Mouse (Mus musculus) cortical plate, adult 2 months (tissue): ENCODE measurements around the gene Tex264. TPM values are rescaled to one million over a fixed set of nuclear protein-coding genes. Genes with fewer than 3 reads are reported as not detected.

ENCODE experiments used
- H3K27ac ChIP-seq: fragments of 200-500 bp; 2 replicates; pipeline ENCODE4 v1.5.1; 2012; ENCODE audit warnings: low read length, control low read depth, inconsistent platforms; ENCODE audit not compliant: insufficient read depth
- H3K4me1 ChIP-seq: fragments of 200-500 bp; 2 replicates; pipeline ENCODE4 v1.6.1; 2011; ENCODE audit warnings: low read length; ENCODE audit not compliant: control insufficient read depth, insufficient read depth
- H3K4me3 ChIP-seq: fragments of 200-500 bp; 2 replicates; pipeline ENCODE4 v1.5.1; 2011; ENCODE audit warnings: mild to moderate bottlenecking, low read length, control low read depth; ENCODE audit not compliant: insufficient read depth
- CTCF ChIP-seq: fragments of 200-500 bp; IDR thresholded peaks from 2 replicates; pipeline ENCODE4 v1.5.1; 2011; ENCODE audit warnings: mild to moderate bottlenecking, control low read depth, low read length; ENCODE audit not compliant: insufficient read depth; ENCODE audit errors: extremely low read depth
- POLR2A ChIP-seq: fragments of 200-500 bp; IDR thresholded peaks from 2 replicates; pipeline ENCODE4 v1.6.1; 2011; ENCODE audit warnings: mild to moderate bottlenecking, low read length, control low read depth; ENCODE audit not compliant: insufficient read depth; ENCODE audit errors: extremely low read depth
- polyA plus RNA-seq: library from polyadenylated mRNA; depleted of rRNA; stranded (reverse); fragments of >200 nt; gene quantifications from 2 replicates; pipeline ENCODE4 v1.2.3, GENCODE M21; 2012

Tex264 gene
- polyA plus RNA-seq, 1 experiment, result 109 TPM

GRCm38 (mm10) chr9:106688834-106689233 is 3.1 kb upstream of the Tex264 start:
- Histone ChIP-seq H3K27ac (no peak overlapping the region), H3K4me1 (peaks cover 3% of the 10 kb centered on the region; the same call in 1 of the 2 replicates), H3K4me3 (no peak overlapping the region)
- TF ChIP-seq POLR2A (no peak), CTCF (no peak)

- TF ChIP-seq POLR2A, result no peak
- peak; percentile 81 for TF ChIP-seq CTCF
- H3K27ac ChIP-seq, result no peak overlapping the region
Measured at GRCm38 (mm10) chr9:106686983-106687650, 1.4 kb upstream of the Tex264 start.

GRCm38 (mm10) chr9:106684918-106685248 is 844 bp downstream of the Tex264 start:
- peak overlapping the region; percentile 96 for H3K4me3 ChIP-seq
- H3K4me1 ChIP-seq, result peaks cover 6% of the 10 kb centered on the region; the same call in 1 of the 2 replicates
- peak overlapping the region; percentile 30; the same call in 1 of the 2 replicates for H3K27ac ChIP-seq
- no peak for TF ChIP-seq CTCF
- TF ChIP-seq POLR2A, result no peak

More at GRCm38 (mm10) chr9:106686983-106687650, 1.4 kb upstream of the Tex264 start:
- peaks cover 3% of the 10 kb centered on the region; the same call in 1 of the 2 replicates for H3K4me1 ChIP-seq
- H3K4me3 ChIP-seq, result no peak overlapping the region

GRCm38 (mm10) chr9:106684093-106684872 is 1.4 kb downstream of the Tex264 start:
- Histone ChIP-seq H3K27ac (no peak overlapping the region), H3K4me1 (peaks cover 6% of the 10 kb centered on the region; the same call in 1 of the 2 replicates), H3K4me3 (peak overlapping the region; percentile 96)
- TF ChIP-seq POLR2A (no peak), CTCF (no peak)

DNA sequence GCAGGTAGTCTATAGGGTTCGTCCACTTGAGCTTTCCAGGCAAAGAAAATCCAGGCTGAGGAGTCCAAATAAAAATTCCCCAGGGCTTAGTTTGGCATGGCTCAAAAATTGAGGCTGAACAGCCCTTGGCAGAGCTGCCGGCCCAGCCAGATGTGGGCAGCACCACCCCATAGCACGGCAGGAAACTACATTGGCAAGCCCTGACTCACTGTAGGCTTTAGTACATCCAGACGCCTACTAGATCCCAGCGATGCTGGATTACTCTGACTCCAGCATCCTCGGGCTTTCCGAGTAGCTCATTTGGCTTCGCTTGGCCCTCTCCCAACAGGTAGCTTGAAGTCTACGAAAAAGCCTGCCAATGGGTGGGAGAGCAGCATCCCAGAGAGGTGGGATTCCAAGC is 4.7 kb downstream of the Tex264 start:
- H3K4me1 ChIP-seq, result peaks cover 7% of the 10 kb centered on the region; the same call in 1 of the 2 replicates
- TF ChIP-seq POLR2A (no peak), CTCF (no peak)
- no peak overlapping the region for H3K4me3 ChIP-seq
- H3K27ac ChIP-seq, result no peak overlapping the region

DNA sequence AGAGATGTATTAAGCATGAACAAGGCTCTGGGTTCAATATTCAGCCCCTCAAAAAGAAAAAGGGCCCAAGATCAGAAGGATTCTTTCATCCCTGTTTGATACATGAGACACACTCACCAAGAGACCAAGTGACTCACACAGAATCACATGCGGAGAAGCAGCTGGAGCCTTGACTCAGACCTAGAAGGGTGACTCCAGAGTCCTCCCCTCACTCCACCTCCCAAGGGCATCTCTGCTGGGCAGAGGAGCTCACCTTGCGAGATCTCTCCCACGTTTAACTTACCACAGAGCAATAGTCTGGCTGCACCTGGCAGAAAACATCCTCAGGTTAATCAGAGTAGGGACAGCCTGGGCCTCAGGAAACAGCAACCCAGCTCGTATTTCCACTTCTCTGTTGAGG is 7.5 kb downstream of the Tex264 start:
- peaks cover 5% of the 10 kb centered on the region; the same call in 1 of the 2 replicates for H3K4me1 ChIP-seq
- no peak for TF ChIP-seq CTCF
- no peak for TF ChIP-seq POLR2A
- no peak overlapping the region for H3K27ac ChIP-seq
- no peak overlapping the region for H3K4me3 ChIP-seq

DNA sequence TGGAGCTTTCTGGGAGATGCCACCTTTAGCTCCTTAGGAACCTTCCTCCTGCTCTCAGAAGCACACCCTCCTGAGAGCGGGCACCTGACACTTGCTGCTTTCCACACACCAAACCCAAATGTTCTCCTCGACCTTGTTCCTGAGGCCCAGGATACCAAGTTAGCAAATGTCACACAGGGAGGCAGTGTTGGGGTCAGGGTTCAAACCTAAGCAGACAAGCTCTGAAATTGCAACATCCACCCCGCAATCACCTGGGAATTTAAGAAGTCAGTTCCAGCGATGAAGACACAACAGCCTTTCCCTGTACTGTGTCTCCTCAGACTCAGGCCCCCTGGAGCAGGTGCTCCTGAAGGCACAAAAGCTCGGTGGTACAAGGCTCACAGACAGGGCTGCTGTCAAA is 8.0 kb downstream of the Tex264 start:
- Histone ChIP-seq H3K4me3 (no peak overlapping the region), H3K27ac (no peak overlapping the region), H3K4me1 (peaks cover 5% of the 10 kb centered on the region; the same call in 1 of the 2 replicates)
- TF ChIP-seq CTCF, result no peak
- no peak for TF ChIP-seq POLR2A

- Histone ChIP-seq H3K4me1 (peaks cover 10% of the 10 kb centered on the region; the same call in 1 of the 2 replicates), H3K4me3 (no peak overlapping the region), H3K27ac (no peak overlapping the region)
- TF ChIP-seq POLR2A (no peak), CTCF (no peak)
Measured at GRCm38 (mm10) chr9:106676571-106676970, 9.2 kb downstream of the Tex264 start.

GRCm38 (mm10) chr9:106675965-106676364 is 9.8 kb downstream of the Tex264 start:
- peaks cover 10% of the 10 kb centered on the region; the same call in 1 of the 2 replicates for H3K4me1 ChIP-seq
- TF ChIP-seq CTCF (no peak), POLR2A (no peak)
- no peak overlapping the region for H3K4me3 ChIP-seq
- H3K27ac ChIP-seq, result no peak overlapping the region
